Mouse (Mus musculus) intestine, embryonic 15.5 days (tissue): ENCODE measurements at regions not wholly inside any gene's neighbourhood (a gene's known extent, or its start where the extent isn't known, plus 50 kb on each side); places are given as distances from the start of the nearest gene placed in this dataset.

ENCODE experiments used
- ATAC-seq: fragments of 200-750 bp; cut with Nextera tagmentation; 2 replicates; pipeline ENCODE4 v1.8.0; 2017; ENCODE audit warnings: moderate TSS enrichment, moderate library complexity
- H3K27ac ChIP-seq: fragments of 300-500 bp; sonication (generic); 2 replicates; pipeline ENCODE4 v1.5.1; 2015; ENCODE audit warnings: mild to moderate bottlenecking, inconsistent platforms
- H3K27me3 ChIP-seq: fragments of 300-500 bp; sonication (generic); replicated peaks from 2 replicates; pipeline ENCODE4 v1.6.1; 2015; ENCODE audit warnings: inconsistent platforms
- H3K36me3 ChIP-seq: fragments of 300-500 bp; sonication (generic); 2 replicates; pipeline ENCODE4 v1.6.1; 2015; ENCODE audit warnings: inconsistent platforms
- H3K4me1 ChIP-seq: fragments of 300-500 bp; sonication (generic); replicated peaks from 2 replicates; pipeline ENCODE4 v1.6.1; 2015; ENCODE audit warnings: inconsistent platforms
- H3K4me2 ChIP-seq: fragments of 300-500 bp; sonication (generic); replicated peaks from 2 replicates; pipeline ENCODE4 v1.6.1; 2015; ENCODE audit warnings: mild to moderate bottlenecking, inconsistent platforms
- H3K4me3 ChIP-seq: fragments of 300-500 bp; sonication (generic); replicated peaks from 2 replicates; pipeline ENCODE4 v1.5.1; 2015; ENCODE audit warnings: inconsistent platforms
- H3K9ac ChIP-seq: fragments of 300-500 bp; sonication (generic); 2 replicates; pipeline ENCODE4 v1.6.1; 2015; ENCODE audit warnings: inconsistent platforms
- H3K9me3 ChIP-seq: fragments of 300-500 bp; sonication (generic); 2 replicates; pipeline ENCODE4 v1.6.1; 2016; ENCODE audit warnings: inconsistent platforms
- WGBS: fragments of 180-500 bp; shearing (Covaris S2); methylation state at CpG from one replicate; pipeline ENCODE4 v1.1.7; 2015; 5-methylcytosine and 5-hydroxymethylcytosine counted together

GRCm38 (mm10) chr3:148448465-148448864, 541.9 kb downstream of the Adgrl2 start:
- 33% methylated on average over 1 of the region's 1 CpGs for WGBS
- Histone ChIP-seq H3K9ac (no peak overlapping the region), H3K4me3 (no peak overlapping the region), H3K4me2 (no peak overlapping the region), H3K27me3 (no peaks in the 10 kb centered on the region), H3K36me3 (no peaks in the 10 kb centered on the region), H3K27ac (no peak overlapping the region), H3K9me3 (no peaks in the 10 kb centered on the region), H3K4me1 (no peaks in the 10 kb centered on the region)
- ATAC-seq = 0 out of 2 replicates have a peak, but pooled peaks have one; percentile 28

GRCm38 (mm10) chr3:148446845-148447244, 543.5 kb downstream of the Adgrl2 start:
- Histone ChIP-seq H3K36me3 (no peaks in the 10 kb centered on the region), H3K9me3 (no peaks in the 10 kb centered on the region), H3K9ac (no peak overlapping the region), H3K4me3 (no peak overlapping the region), H3K4me1 (no peaks in the 10 kb centered on the region), H3K27ac (no peak overlapping the region), H3K27me3 (no peaks in the 10 kb centered on the region), H3K4me2 (no peak overlapping the region)
- 61% methylated on average over 1 of the region's 1 CpGs for WGBS
- no peak for ATAC-seq

- Histone ChIP-seq H3K27me3 (no peaks in the 10 kb centered on the region), H3K4me1 (no peaks in the 10 kb centered on the region), H3K36me3 (no peaks in the 10 kb centered on the region), H3K9ac (no peak overlapping the region), H3K9me3 (no peaks in the 10 kb centered on the region), H3K27ac (no peak overlapping the region), H3K4me3 (no peak overlapping the region), H3K4me2 (no peak overlapping the region)
- ATAC-seq = no peak
- WGBS = 77% methylated on average over 3 of the region's 3 CpGs
These were observed 547.3 kb downstream of the Adgrl2 start for GRCm38 (mm10) chr3:148443012-148443411.

- ATAC-seq = no peak
- H3K27ac ChIP-seq = no peak overlapping the region
- 73% methylated on average over 4 of the region's 4 CpGs for WGBS
These were observed 556.3 kb downstream of the Adgrl2 start for GRCm38 (mm10) chr3:148434033-148434432.

DNA sequence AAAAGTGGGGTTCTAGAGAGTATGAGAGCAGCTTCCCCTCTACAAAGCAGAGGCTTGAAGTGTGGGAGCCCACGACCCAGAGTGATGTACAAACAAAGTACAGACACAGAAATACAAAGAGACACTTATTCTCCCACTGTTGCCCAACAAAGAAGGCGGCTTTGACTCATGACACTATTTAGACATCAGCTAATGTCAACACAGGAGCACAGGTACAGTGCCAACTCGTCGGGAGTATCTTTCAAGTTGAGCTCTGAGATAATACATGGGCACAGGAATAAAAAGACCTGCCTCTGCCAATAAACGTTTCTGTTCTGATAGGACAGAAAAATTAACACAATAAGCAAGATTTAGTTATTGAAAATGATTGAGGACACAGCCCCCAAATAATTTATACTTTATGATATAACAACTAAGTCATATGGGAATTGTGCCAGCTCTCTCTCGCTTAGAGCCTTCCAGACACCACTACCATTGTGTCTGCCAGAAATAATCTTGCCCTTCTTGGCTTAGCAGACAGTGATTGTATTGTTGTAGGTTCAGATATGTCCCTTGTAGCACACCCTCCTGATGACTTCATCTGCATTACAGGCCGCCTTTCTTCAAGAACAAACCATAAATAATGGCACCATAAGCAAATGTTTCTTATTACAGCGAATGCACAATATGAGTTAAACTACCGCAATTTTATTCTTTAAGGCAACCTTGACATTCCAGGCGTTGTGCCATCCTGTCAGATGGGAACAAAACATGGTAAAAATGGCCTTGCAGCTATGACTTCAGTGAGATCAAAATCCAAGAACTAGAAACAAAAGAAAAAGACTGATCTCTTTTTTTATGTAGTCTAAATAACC, 561.1 kb downstream of the Adgrl2 start:
- no peak overlapping the region for H3K27ac ChIP-seq
- WGBS = 60% methylated on average over 10 of the region's 10 CpGs
- H3K4me1 ChIP-seq = no peaks in the 10 kb centered on the region
- H3K9ac ChIP-seq = no peak overlapping the region
- H3K36me3 ChIP-seq = no peaks in the 10 kb centered on the region
- ATAC-seq = no peak
- H3K4me3 ChIP-seq = no peak overlapping the region
- H3K27me3 ChIP-seq = no peaks in the 10 kb centered on the region
- no peaks in the 10 kb centered on the region for H3K9me3 ChIP-seq
- H3K4me2 ChIP-seq = no peak overlapping the region

More at GRCm38 (mm10) chr3:148434033-148434432, 556.3 kb downstream of the Adgrl2 start:
- Histone ChIP-seq H3K9me3 (no peaks in the 10 kb centered on the region), H3K4me2 (no peak overlapping the region), H3K36me3 (no peaks in the 10 kb centered on the region), H3K27me3 (no peaks in the 10 kb centered on the region), H3K9ac (no peak overlapping the region), H3K4me3 (no peak overlapping the region), H3K4me1 (no peaks in the 10 kb centered on the region)

DNA sequence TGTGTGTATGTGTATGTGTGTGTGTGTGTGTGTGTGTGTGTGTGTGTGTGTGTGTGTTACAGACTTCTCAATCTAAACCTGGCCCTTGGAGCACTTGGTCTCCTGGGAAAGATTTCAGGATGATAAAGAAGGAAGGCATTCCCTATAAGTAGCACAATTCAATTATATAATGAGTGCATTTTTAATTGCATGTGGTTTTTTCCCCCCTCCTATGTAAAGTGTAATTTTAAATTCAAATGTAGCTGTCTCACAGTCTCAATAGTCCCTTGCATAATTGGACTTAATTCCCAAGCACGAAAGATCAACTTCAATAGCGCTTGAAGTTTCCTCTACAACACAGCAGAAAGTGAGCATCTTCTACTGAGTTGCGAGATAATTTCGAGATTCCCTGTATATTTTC, 566.3 kb downstream of the Adgrl2 start:
- no peaks in the 10 kb centered on the region for H3K36me3 ChIP-seq
- no peak overlapping the region for H3K4me2 ChIP-seq
- 95% methylated on average over 4 of the region's 4 CpGs for WGBS
- no peak overlapping the region for H3K9ac ChIP-seq
- no peaks in the 10 kb centered on the region for H3K4me1 ChIP-seq
- H3K4me3 ChIP-seq = no peak overlapping the region
- no peaks in the 10 kb centered on the region for H3K9me3 ChIP-seq
- no peak for ATAC-seq
- no peaks in the 10 kb centered on the region for H3K27me3 ChIP-seq
- no peak overlapping the region for H3K27ac ChIP-seq

GRCm38 (mm10) chr3:148423383-148423782, 567.0 kb downstream of the Adgrl2 start:
- Histone ChIP-seq H3K36me3 (no peaks in the 10 kb centered on the region), H3K4me1 (no peaks in the 10 kb centered on the region), H3K9ac (no peak overlapping the region), H3K4me3 (no peak overlapping the region), H3K27me3 (no peaks in the 10 kb centered on the region), H3K27ac (no peak overlapping the region), H3K9me3 (no peaks in the 10 kb centered on the region), H3K4me2 (no peak overlapping the region)
- ATAC-seq = no peak
- 93% methylated on average over 1 of the region's 1 CpGs for WGBS

GRCm38 (mm10) chr3:148422720-148423119, 567.6 kb downstream of the Adgrl2 start:
- Histone ChIP-seq H3K9ac (no peak overlapping the region), H3K9me3 (no peaks in the 10 kb centered on the region), H3K4me3 (no peak overlapping the region), H3K36me3 (no peaks in the 10 kb centered on the region), H3K4me1 (0 out of 2 replicates have a peak, but pooled peaks cover 2% of the 10 kb centered on the region), H3K4me2 (no peak overlapping the region), H3K27ac (no peak overlapping the region), H3K27me3 (no peaks in the 10 kb centered on the region)
- WGBS = 32% methylated on average over 3 of the region's 3 CpGs
- ATAC-seq = peak; percentile 89

GRCm38 (mm10) chr3:148422205-148422604, 568.1 kb downstream of the Adgrl2 start:
- Histone ChIP-seq H3K4me2 (no peak overlapping the region), H3K4me1 (0 out of 2 replicates have a peak, but pooled peaks cover 2% of the 10 kb centered on the region), H3K36me3 (no peaks in the 10 kb centered on the region), H3K27ac (no peak overlapping the region), H3K27me3 (no peaks in the 10 kb centered on the region), H3K9ac (no peak overlapping the region), H3K4me3 (no peak overlapping the region), H3K9me3 (no peaks in the 10 kb centered on the region)
- ATAC-seq = peak; percentile 22; the same call in 1 of the 2 replicates
- WGBS = 64% methylated on average over 2 of the region's 2 CpGs

GRCm38 (mm10) chr3:148420303-148420702, 570.1 kb downstream of the Adgrl2 start:
- ATAC-seq = no peak
- Histone ChIP-seq H3K9ac (no peak overlapping the region), H3K36me3 (no peaks in the 10 kb centered on the region), H3K4me3 (no peak overlapping the region), H3K4me1 (0 out of 2 replicates have a peak, but pooled peaks cover 2% of the 10 kb centered on the region), H3K9me3 (no peaks in the 10 kb centered on the region), H3K4me2 (no peak overlapping the region), H3K27ac (no peak overlapping the region), H3K27me3 (no peaks in the 10 kb centered on the region)
- 90% methylated on average over 5 of the region's 5 CpGs for WGBS

GRCm38 (mm10) chr3:148419462-148420074, 570.8 kb downstream of the Adgrl2 start:
- no peak overlapping the region for H3K4me3 ChIP-seq
- H3K27ac ChIP-seq = no peak overlapping the region
- H3K27me3 ChIP-seq = no peaks in the 10 kb centered on the region
- no peak overlapping the region for H3K4me2 ChIP-seq
- H3K4me1 ChIP-seq = 0 out of 2 replicates have a peak, but pooled peaks cover 2% of the 10 kb centered on the region
- no peaks in the 10 kb centered on the region for H3K9me3 ChIP-seq
- WGBS = 88% methylated on average over 2 of the region's 2 CpGs
- H3K9ac ChIP-seq = no peak overlapping the region
- no peaks in the 10 kb centered on the region for H3K36me3 ChIP-seq
- ATAC-seq = no peak

GRCm38 (mm10) chr3:148418067-148418466, 572.3 kb downstream of the Adgrl2 start:
- no peak for ATAC-seq
- Histone ChIP-seq H3K27ac (no peak overlapping the region), H3K27me3 (no peaks in the 10 kb centered on the region), H3K9ac (no peak overlapping the region), H3K4me3 (no peak overlapping the region), H3K4me1 (0 out of 2 replicates have a peak, but pooled peaks cover 2% of the 10 kb centered on the region), H3K36me3 (no peaks in the 10 kb centered on the region), H3K9me3 (no peaks in the 10 kb centered on the region), H3K4me2 (no peak overlapping the region)
- WGBS = 7% methylated on average over 6 of the region's 6 CpGs
